Mouse (Mus musculus): ENCODE data around the gene Neurl1a. TPM values are rescaled to one million over a fixed set of nuclear protein-coding genes. Genes with fewer than 3 reads are reported as not detected.

The Neurl1a gene
- total RNA-seq, 1 experiment = 10.2 TPM

DNA sequence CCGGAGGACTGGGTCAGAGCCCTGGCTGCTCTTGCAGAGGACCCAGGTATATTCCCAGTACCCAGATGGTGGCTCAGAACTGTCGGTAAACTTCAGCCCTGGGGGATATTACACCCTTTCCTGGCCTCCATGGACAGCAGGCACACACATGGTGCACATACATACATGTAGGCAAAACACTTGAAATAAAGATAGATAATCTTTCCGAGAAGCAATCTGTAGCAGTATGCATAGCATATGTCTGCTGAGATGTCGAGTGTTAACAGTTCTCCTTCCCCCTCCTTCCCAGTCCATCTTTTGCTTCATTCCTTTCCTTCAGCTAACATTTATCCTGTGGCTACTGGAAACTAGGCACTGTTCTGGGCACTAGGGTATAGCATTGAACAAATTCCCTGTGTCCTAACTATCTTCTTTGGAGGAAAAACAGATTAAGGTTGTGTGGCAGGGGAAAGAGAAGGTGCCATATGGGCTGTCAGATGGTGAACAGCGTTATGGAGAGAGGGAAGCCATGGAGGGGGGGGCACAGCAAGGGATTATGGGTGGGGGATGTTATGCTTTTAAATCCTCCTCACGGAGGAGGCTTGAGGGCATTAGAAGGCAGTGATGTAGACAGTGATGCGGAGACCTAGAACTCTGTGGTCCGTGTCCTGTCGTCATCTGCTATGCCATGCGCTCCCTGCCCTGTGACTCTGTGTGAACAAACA lies 33.1 kb downstream of the Neurl1a start:
- Histone ChIP-seq H3K4me1 (ENCODE audit: control insufficient read depth in 2 of 2, insufficient read depth in 2 of 2, low read length in 2 of 2, poor library complexity in 1 of 2) (no peaks in the 10 kb centered on the region), H3K9me3 (ENCODE audit: control insufficient read depth, insufficient read depth, low read depth, low read length) (no peaks in the 10 kb centered on the region), H3K4me3 (ENCODE audit: insufficient read depth in 1 of 2, low read depth in 1 of 2, low read length in 2 of 2, poor library complexity in 1 of 2, severe bottlenecking in 1 of 2) (no peak overlapping the region), H3K36me3 (ENCODE audit: control insufficient read depth, insufficient read depth, low read length, poor library complexity, severe bottlenecking) (no peaks in the 10 kb centered on the region), H3K27ac (ENCODE audit: insufficient read depth, low read depth, low read length, poor library complexity, severe bottlenecking) (no peak overlapping the region), H3K9ac (ENCODE audit: insufficient read depth, low read depth, low read length, poor library complexity, severe bottlenecking) (no peak overlapping the region)
- in situ Hi-C loops (cut with MboI; ENCODE audit: low sequenced_read_pairs in 2 of 2, unreplicated experiment in 2 of 2) = no loop called here
- no peak for DNase-seq (ENCODE audit: low read depth, low spot score)
- no peak for TF ChIP-seq MAFK (IDR thresholded peaks at IDR 0.05; ENCODE audit: insufficient read depth, low read depth, low read length)
- TF ChIP-seq HCFC1 (IDR thresholded peaks at IDR 0.05; ENCODE audit: borderline replicate concordance, insufficient read depth, low read length) = no peak
- no peak for TF ChIP-seq ZNF384 (IDR thresholded peaks at IDR 0.05; ENCODE audit: low read depth, low read length)
- TF ChIP-seq CHD2 (IDR thresholded peaks at IDR 0.05; ENCODE audit: low read depth, low read length) = no peak
- no peak for TF ChIP-seq ZC3H11A (IDR thresholded peaks at IDR 0.05; ENCODE audit: borderline replicate concordance, low read depth, low read length)

DNA sequence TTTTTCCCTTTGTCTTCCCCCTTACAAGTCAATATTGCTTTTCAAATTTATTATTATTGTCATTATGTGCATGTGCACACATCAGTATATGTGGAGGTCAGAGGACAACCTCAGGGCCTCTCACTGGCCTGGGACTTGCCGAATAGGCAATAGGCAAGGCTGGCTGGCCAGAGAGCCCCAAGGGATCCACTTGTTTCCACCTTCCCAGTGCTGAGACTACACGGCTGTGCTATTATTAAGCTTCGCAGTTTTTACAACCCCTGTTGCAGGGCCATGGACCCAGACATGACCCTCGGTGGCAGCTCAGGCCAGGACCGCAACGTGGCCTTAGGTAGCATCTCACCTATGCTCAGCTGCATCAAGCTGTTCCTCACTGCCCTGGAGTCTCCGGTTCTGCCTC lies 33.8 kb downstream of the Neurl1a start:
- no peaks in the 10 kb centered on the region for H3K9me3 ChIP-seq (ENCODE audit: control insufficient read depth, insufficient read depth, low read depth, low read length)
- H3K36me3 ChIP-seq (ENCODE audit: control insufficient read depth, insufficient read depth, low read length, poor library complexity, severe bottlenecking) = no peaks in the 10 kb centered on the region
- H3K4me1 ChIP-seq (ENCODE audit: control insufficient read depth in 2 of 2, insufficient read depth in 2 of 2, low read length in 2 of 2, poor library complexity in 1 of 2) = no peaks in the 10 kb centered on the region
- no peak overlapping the region for H3K27ac ChIP-seq (ENCODE audit: insufficient read depth, low read depth, low read length, poor library complexity, severe bottlenecking)
- DNase-seq (ENCODE audit: low read depth, low spot score) = no peak
- no peak overlapping the region for H3K4me3 ChIP-seq (ENCODE audit: insufficient read depth in 1 of 2, low read depth in 1 of 2, low read length in 2 of 2, poor library complexity in 1 of 2, severe bottlenecking in 1 of 2)
- in situ Hi-C loops (cut with MboI; ENCODE audit: low sequenced_read_pairs in 2 of 2, unreplicated experiment in 2 of 2) = no loop called here
- no peak overlapping the region for H3K9ac ChIP-seq (ENCODE audit: insufficient read depth, low read depth, low read length, poor library complexity, severe bottlenecking)
- TF ChIP-seq MAFK (IDR thresholded peaks at IDR 0.05; ENCODE audit: insufficient read depth, low read depth, low read length) (no peak), CHD2 (IDR thresholded peaks at IDR 0.05; ENCODE audit: low read depth, low read length) (no peak), ZNF384 (IDR thresholded peaks at IDR 0.05; ENCODE audit: low read depth, low read length) (no peak), HCFC1 (IDR thresholded peaks at IDR 0.05; ENCODE audit: borderline replicate concordance, insufficient read depth, low read length) (no peak), ZC3H11A (IDR thresholded peaks at IDR 0.05; ENCODE audit: borderline replicate concordance, low read depth, low read length) (no peak)

DNA sequence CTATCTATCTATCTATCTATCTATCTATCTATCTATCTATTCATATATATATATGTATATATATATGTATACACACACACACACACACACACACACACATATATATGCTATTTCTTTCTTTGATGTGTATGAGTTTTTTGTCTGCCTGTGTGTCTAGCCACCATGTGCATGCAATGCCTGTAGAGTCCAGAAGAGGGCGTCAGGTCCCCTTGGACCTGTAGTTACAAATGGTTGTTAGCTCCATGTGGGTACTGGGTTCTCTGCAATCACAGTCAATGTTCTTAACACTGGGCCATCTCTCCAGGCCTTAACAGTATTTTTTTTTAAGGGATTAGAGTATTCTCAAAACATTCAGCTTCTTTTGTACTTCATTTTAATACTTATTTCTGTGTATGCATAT lies 34.9 kb downstream of the Neurl1a start:
- in situ Hi-C loops (cut with MboI; ENCODE audit: low sequenced_read_pairs in 2 of 2, unreplicated experiment in 2 of 2) = no loop called here
- TF ChIP-seq MAFK (IDR thresholded peaks at IDR 0.05; ENCODE audit: insufficient read depth, low read depth, low read length) (no peak), ZNF384 (IDR thresholded peaks at IDR 0.05; ENCODE audit: low read depth, low read length) (no peak), ZC3H11A (IDR thresholded peaks at IDR 0.05; ENCODE audit: borderline replicate concordance, low read depth, low read length) (no peak), CHD2 (IDR thresholded peaks at IDR 0.05; ENCODE audit: low read depth, low read length) (no peak), HCFC1 (IDR thresholded peaks at IDR 0.05; ENCODE audit: borderline replicate concordance, insufficient read depth, low read length) (no peak)
- Histone ChIP-seq H3K9me3 (ENCODE audit: control insufficient read depth, insufficient read depth, low read depth, low read length) (no peaks in the 10 kb centered on the region), H3K9ac (ENCODE audit: insufficient read depth, low read depth, low read length, poor library complexity, severe bottlenecking) (no peak overlapping the region), H3K36me3 (ENCODE audit: control insufficient read depth, insufficient read depth, low read length, poor library complexity, severe bottlenecking) (no peaks in the 10 kb centered on the region), H3K4me1 (ENCODE audit: control insufficient read depth in 2 of 2, insufficient read depth in 2 of 2, low read length in 2 of 2, poor library complexity in 1 of 2) (no peaks in the 10 kb centered on the region), H3K4me3 (ENCODE audit: insufficient read depth in 1 of 2, low read depth in 1 of 2, low read length in 2 of 2, poor library complexity in 1 of 2, severe bottlenecking in 1 of 2) (no peak overlapping the region), H3K27ac (ENCODE audit: insufficient read depth, low read depth, low read length, poor library complexity, severe bottlenecking) (no peak overlapping the region)
- DNase-seq (ENCODE audit: low read depth, low spot score) = peak; percentile 45

DNA sequence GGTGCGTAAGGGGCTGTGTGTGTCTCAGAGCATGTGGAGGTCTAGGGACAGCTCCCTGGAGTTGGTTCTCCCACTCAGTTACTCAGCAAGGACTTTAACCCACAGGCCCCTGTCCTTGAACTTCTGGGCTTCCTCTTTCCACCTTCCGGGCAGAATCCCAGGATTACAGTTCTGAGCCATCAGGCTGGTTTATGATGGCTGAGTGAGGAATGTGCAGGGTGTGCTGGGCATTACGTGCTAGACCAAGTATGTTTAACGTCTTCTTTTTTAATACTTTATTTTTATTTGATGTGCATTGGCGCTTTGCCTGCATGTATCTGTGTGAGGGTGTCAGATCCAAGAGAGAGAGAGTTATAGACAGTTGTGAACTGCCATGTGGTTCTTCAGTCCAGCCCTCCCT lies 38.1 kb downstream of the Neurl1a start:
- H3K9ac ChIP-seq (ENCODE audit: insufficient read depth, low read depth, low read length, poor library complexity, severe bottlenecking) = no peak overlapping the region
- H3K27ac ChIP-seq (ENCODE audit: insufficient read depth, low read depth, low read length, poor library complexity, severe bottlenecking) = no peak overlapping the region
- in situ Hi-C loops (cut with MboI; ENCODE audit: low sequenced_read_pairs in 2 of 2, unreplicated experiment in 2 of 2) = no loop called here
- no peak for TF ChIP-seq ZNF384 (IDR thresholded peaks at IDR 0.05; ENCODE audit: low read depth, low read length)
- TF ChIP-seq HCFC1 (IDR thresholded peaks at IDR 0.05; ENCODE audit: borderline replicate concordance, insufficient read depth, low read length) = no peak
- TF ChIP-seq CHD2 (IDR thresholded peaks at IDR 0.05; ENCODE audit: low read depth, low read length) = no peak
- TF ChIP-seq ZC3H11A (IDR thresholded peaks at IDR 0.05; ENCODE audit: borderline replicate concordance, low read depth, low read length) = no peak
- no peak for TF ChIP-seq MAFK (IDR thresholded peaks at IDR 0.05; ENCODE audit: insufficient read depth, low read depth, low read length)
- no peak for DNase-seq (ENCODE audit: low read depth, low spot score)
- H3K4me1 ChIP-seq (ENCODE audit: control insufficient read depth in 2 of 2, insufficient read depth in 2 of 2, low read length in 2 of 2, poor library complexity in 1 of 2) = peaks cover 4 to 5% of the 10 kb centered on the region in 2 experiments; a peak in 3 of 4 replicates
- no peaks in the 10 kb centered on the region for H3K36me3 ChIP-seq (ENCODE audit: control insufficient read depth, insufficient read depth, low read length, poor library complexity, severe bottlenecking)
- H3K4me3 ChIP-seq (ENCODE audit: insufficient read depth in 1 of 2, low read depth in 1 of 2, low read length in 2 of 2, poor library complexity in 1 of 2, severe bottlenecking in 1 of 2) = no peak overlapping the region
- no peaks in the 10 kb centered on the region for H3K9me3 ChIP-seq (ENCODE audit: control insufficient read depth, insufficient read depth, low read depth, low read length)
